ENCODE assay signal across 10 mouse cellular contexts in genomic region chrX:141721725-141722124, GRCm38 (mm10). TPM values are rescaled to one million over a fixed set of nuclear protein-coding genes. Genes with fewer than 3 reads are reported as not detected.
DNase-seq lines count a peak whose midpoint lies in the region; ATAC-seq and TF ChIP-seq lines count a peak whose summit lies in the region.
"Had no signal": no experiment of that assay in that cellular context is flagged by ENCODE, and none has a peak within 500 bp of the region (broad histone marks: within the 10 kb centered on the region; RNA-seq: fewer than 3 reads in every experiment).

No protein-coding gene starts in this region.

- no peak for TF ChIP-seq CTCF in brain, embryonic 14.5 days (IDR thresholded peaks at IDR 0.05; ENCODE audit: borderline replicate concordance, extremely low read depth, insufficient read depth, insufficient read length)
- no peak for TF ChIP-seq CTCF in small intestine, adult 2 months (IDR thresholded peaks at IDR 0.05; ENCODE audit: extremely low read depth, insufficient read length, insufficient replicate concordance, low read depth, low read length)

- no peaks in the 10 kb centered on the region for H3K36me3 ChIP-seq in heart, embryonic 10.5 days
- no peaks in the 10 kb centered on the region for H3K36me3 ChIP-seq in liver, embryonic 11.5 days (ENCODE audit: control insufficient read depth, insufficient read depth, low read length)
- H3K36me3 ChIP-seq in small intestine, adult 2 months (ENCODE audit: control insufficient read depth, insufficient read depth, low read length): no peaks in the 10 kb centered on the region

- no peak for ATAC-seq in liver, embryonic 11.5 days (replicated peaks; ENCODE audit: low FRiP score)

- no peak overlapping the region for H3K27ac ChIP-seq in heart, embryonic 10.5 days
- H3K27ac ChIP-seq in liver, embryonic 11.5 days (ENCODE audit: low read depth, low read length): no peak overlapping the region
- no peak overlapping the region for H3K27ac ChIP-seq in small intestine, adult 2 months (ENCODE audit: insufficient read depth, low read depth, low read length)

- WGBS in heart, embryonic 10.5 days: 12% methylated on average over 32 of the region's 33 CpGs
- WGBS in liver, embryonic 11.5 days: 11% methylated on average over 33 of the region's 33 CpGs
- 19% methylated on average over 33 of the region's 33 CpGs for WGBS in small intestine, adult 2 months

- TF ChIP-seq POLR2A in brain, embryonic 14.5 days (IDR thresholded peaks at IDR 0.05; ENCODE audit: borderline replicate concordance, extremely low read depth, insufficient read depth, insufficient read length, poor library complexity, severe bottlenecking): no peak
- TF ChIP-seq POLR2A in small intestine, adult 2 months (IDR thresholded peaks at IDR 0.05; ENCODE audit: low read depth, low read length): no peak

- H3K9me3 ChIP-seq in heart, embryonic 10.5 days: no peaks in the 10 kb centered on the region
- no peaks in the 10 kb centered on the region for H3K9me3 ChIP-seq in liver, embryonic 11.5 days (ENCODE audit: control insufficient read depth, low read length)

- DNase-seq in heart, embryonic 10.5 days (ENCODE audit: low spot score): no peak
- no peak for DNase-seq in heart, adult 9 months (ENCODE audit: low spot score in 2 of 2)
- DNase-seq in brain, embryonic 14.5 days (ENCODE audit: low read depth): peak; percentile 55
- peak; percentile 8 for DNase-seq in heart, postnatal 4 days
- DNase-seq in liver, embryonic 11.5 days (ENCODE audit: low spot score): peak; percentile 32
- no peak for DNase-seq in B cell, adult 2 months
- DNase-seq in left cerebral cortex, adult 8-10 months (ENCODE audit: low spot score in 2 of 2): no peak

- no peaks in the 10 kb centered on the region for H3K4me1 ChIP-seq in heart, embryonic 10.5 days
- no peaks in the 10 kb centered on the region for H3K4me1 ChIP-seq in liver, embryonic 11.5 days (replicated peaks; ENCODE audit: control insufficient read depth, insufficient read depth, low read length)
- H3K4me1 ChIP-seq in small intestine, adult 2 months (ENCODE audit: control insufficient read depth, insufficient read depth, insufficient read length, low read length): no peaks in the 10 kb centered on the region

- H3K4me3 ChIP-seq in heart, embryonic 10.5 days: peak overlapping the region; percentile 55
- peak overlapping the region; percentile 36 for H3K4me3 ChIP-seq in liver, embryonic 11.5 days (ENCODE audit: low read depth, low read length)
- peak overlapping the region; percentile 31 for H3K4me3 ChIP-seq in small intestine, adult 2 months (ENCODE audit: low read depth, low read length)

- H3K27me3 ChIP-seq in heart, embryonic 10.5 days (ENCODE audit: insufficient read depth, poor library complexity, severe bottlenecking): peaks cover 72% of the 10 kb centered on the region
- H3K27me3 ChIP-seq in liver, embryonic 11.5 days (replicated peaks; ENCODE audit: control insufficient read depth, insufficient read depth, low read length): peaks cover 69% of the 10 kb centered on the region
- H3K27me3 ChIP-seq in small intestine, adult 2 months (ENCODE audit: control insufficient read depth, insufficient read depth, low read length): peaks cover 10% of the 10 kb centered on the region

- H3K4me2 ChIP-seq in liver, embryonic 11.5 days: peak overlapping the region; percentile 53

- H3K9ac ChIP-seq in liver, embryonic 11.5 days (ENCODE audit: low read depth, low read length): no peak overlapping the region

RNA-seq across cellular contexts. Expression of gene Irs4, which starts 3.3 kb away (rescaled TPM):
- 0.10 and 0.46 TPM in 2 replicates for polyA plus RNA-seq in heart, embryonic 10.5 days (2016; fragmentation: Nextera tagmentation; extraction: Ambion mirVana)
- 1.9 and 2.9 TPM in 2 replicates for polyA plus RNA-seq in brain, embryonic 14.5 days (2012; rRNA removed)
- under 1 TPM; 0.07 to 0.32 TPM for total RNA-seq in heart, postnatal 4 days (2021)
- polyA plus RNA-seq in liver, embryonic 11.5 days (2014; fragmentation: Nextera tagmentation; extraction: Ambion mirVana): 0.13 TPM in 1 of 2 replicates, not detected in the other
- not detected in 2 replicates for polyA plus RNA-seq in small intestine, adult 2 months (2012; rRNA removed)
- total RNA-seq in left cerebral cortex, adult 8-10 months (2022): 1 to 10 TPM in 3 of 4 experiments, under 1 TPM in 1; 0.57 to 2.0 (median 1.5) TPM
- total RNA-seq: MEL had no signal
- polyA plus RNA-seq: spleen, adult 2 months had no signal

Comparison
In these comparisons a context has a peak if more than half of its experiments do, and no peak if none do; other contexts are left out.
1. DNase-seq: peak in brain, embryonic 14.5 days (single experiment), heart, postnatal 4 days (single experiment) and liver, embryonic 11.5 days (single experiment); none in heart, embryonic 10.5 days (single experiment), heart, adult 9 months (0 of 2), B cell, adult 2 months (0 of 2) and left cerebral cortex, adult 8-10 months (0 of 2).
2. Peak in every context shown above with its lines, with median percentiles within 50 percentile points of each other: H3K4me3 ChIP-seq.